Mouse (Mus musculus) ES-E14 (cell line): ENCODE results near the gene Exph5.

Source experiments
- CHD2 ChIP-seq: IDR thresholded peaks from 2 replicates; pipeline ENCODE4 v1.6.1; 2014; ENCODE audit warnings: mild to moderate bottlenecking, low read depth, low read length, inconsistent platforms
- MAFK ChIP-seq: IDR thresholded peaks from 2 replicates; pipeline ENCODE4 v1.6.1; 2014; ENCODE audit warnings: mild to moderate bottlenecking, low read depth, low read length, inconsistent platforms; ENCODE audit not compliant: insufficient read depth
- ZNF384 ChIP-seq: IDR thresholded peaks from 2 replicates; pipeline ENCODE4 v1.6.1; 2012; ENCODE audit warnings: low read depth, low read length, inconsistent platforms

- no peak for TF ChIP-seq ZNF384
- TF ChIP-seq MAFK, result no peak
- no peak for TF ChIP-seq CHD2
These were observed 945 bp downstream of the Exph5 start for GRCm38 (mm10) chr9:53302415-53302814.
